Mouse (Mus musculus) midbrain, postnatal 0 days (tissue): Measurements from ENCODE around the gene Plekhd1. TPM values are rescaled to one million over a fixed set of nuclear protein-coding genes. Genes with fewer than 3 reads are reported as not detected.
A peak's percentile ranks its signal among the peaks of the same experiment; 100 is the strongest.

Experiments used
- ATAC-seq: fragments of 200-750 bp; cut with Nextera tagmentation; 2 replicates; pipeline ENCODE4 v1.8.0; 2017; ENCODE audit warnings: moderate number of reproducible peaks, mild to moderate bottlenecking, moderate TSS enrichment, moderate library complexity; ENCODE audit not compliant: low FRiP score
- DNase-seq: peaks from one replicate; pipeline ENCODE4 v3.0.0-alpha.2; 2015; ENCODE audit warnings: low spot score
- H3K27ac ChIP-seq: fragments of 300-500 bp; sonication (generic); 2 replicates; pipeline ENCODE4 v1.5.1; 2014; ENCODE audit warnings: low read depth, mild to moderate bottlenecking, low read length, mixed read lengths
- H3K27me3 ChIP-seq: fragments of 300-500 bp; sonication (generic); 2 replicates; pipeline ENCODE4 v1.6.1; 2014; ENCODE audit warnings: low read length, control low read depth, mixed read lengths; ENCODE audit not compliant: insufficient read depth
- H3K36me3 ChIP-seq: fragments of 300-500 bp; sonication (generic); 2 replicates; pipeline ENCODE4 v1.6.1; 2014; ENCODE audit warnings: low read length, control low read depth, mixed read lengths; ENCODE audit not compliant: insufficient read depth
- H3K4me1 ChIP-seq: fragments of 300-500 bp; sonication (generic); 2 replicates; pipeline ENCODE4 v1.6.1; 2014; ENCODE audit warnings: mild to moderate bottlenecking, control low read depth, antibody characterized with exemption, low read length, mixed read lengths; ENCODE audit not compliant: insufficient read depth
- H3K4me2 ChIP-seq: fragments of 300-500 bp; sonication (generic); 2 replicates; pipeline ENCODE4 v1.6.1; 2014; ENCODE audit warnings: low read depth, mild to moderate bottlenecking, low read length, mixed read lengths; ENCODE audit not compliant: poor library complexity, severe bottlenecking
- H3K4me3 ChIP-seq: fragments of 300-500 bp; sonication (generic); 2 replicates; pipeline ENCODE4 v1.5.1; 2014; ENCODE audit warnings: low read depth, mild to moderate bottlenecking, low read length, moderate library complexity
- H3K9ac ChIP-seq: fragments of 300-500 bp; sonication (generic); replicated peaks from 2 replicates; pipeline ENCODE4 v1.6.1; 2014; ENCODE audit warnings: mild to moderate bottlenecking, low read length, moderate library complexity, mixed read lengths; ENCODE audit not compliant: poor library complexity, severe bottlenecking
- H3K9me3 ChIP-seq: fragments of 300-500 bp; sonication (generic); 2 replicates; pipeline ENCODE4 v1.6.1; 2016; ENCODE audit warnings: low read length, control low read depth
- CTCF ChIP-seq: IDR thresholded peaks from 2 replicates; pipeline ENCODE4 v1.5.1; 2016; ENCODE audit warnings: antibody characterized with exemption, mild to moderate bottlenecking
- WGBS: fragments of 180-500 bp; shearing (Covaris S2); extraction: QIAGEN DNeasy Blood & Tissue Kit; methylation state at CpG from one replicate; pipeline ENCODE4 v1.1.7; 2014; 5-methylcytosine and 5-hydroxymethylcytosine counted together
- polyA plus RNA-seq: library from polyadenylated mRNA; unstranded; fragments of >200 nt; fragmentation: Nextera tagmentation; extraction: Ambion mirVana; gene quantifications from 2 replicates; pipeline ENCODE4 v1.2.1, GENCODE M21; 2015
- total RNA-seq: library from RNA; depleted of rRNA; stranded (reverse); fragments of >200 nt; gene quantifications from 2 replicates; pipeline ENCODE4 v1.2.3, GENCODE M21; 2014

The Plekhd1 gene
- total and polyA plus RNA-seq, 2 experiments from 2014 or later, result 2.9 to 4.9 TPM

DNA sequence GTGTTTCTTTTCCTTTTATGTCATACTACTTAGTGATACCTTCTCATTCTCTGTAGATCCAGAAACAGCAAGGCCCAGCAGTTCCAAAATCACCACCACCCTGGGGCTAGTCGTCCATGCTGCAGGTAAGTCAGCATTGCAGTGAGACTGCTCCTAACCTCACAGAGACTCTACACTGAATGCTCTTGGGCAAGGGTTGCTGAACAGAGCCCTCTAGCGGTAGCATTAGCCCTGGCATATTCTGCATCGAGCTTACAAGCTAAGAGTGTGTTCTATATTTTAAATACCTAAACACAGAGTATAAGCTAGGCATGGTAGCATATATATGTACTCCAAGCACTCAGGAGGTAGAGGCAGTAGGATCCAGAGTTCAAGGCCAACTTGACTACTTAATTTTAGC, 19.2 kb upstream of the Plekhd1 start:
- H3K9ac ChIP-seq, result no peak overlapping the region
- WGBS, result 17% methylated on average over 3 of the region's 3 CpGs
- H3K4me2 ChIP-seq, result no peak overlapping the region
- H3K4me1 ChIP-seq, result no peaks in the 10 kb centered on the region
- H3K9me3 ChIP-seq, result no peaks in the 10 kb centered on the region
- TF ChIP-seq CTCF, result peak; percentile 82
- peaks cover 23% of the 10 kb centered on the region; the same call in 1 of the 2 replicates for H3K36me3 ChIP-seq
- no peak overlapping the region for H3K27ac ChIP-seq
- H3K27me3 ChIP-seq, result no peaks in the 10 kb centered on the region
- H3K4me3 ChIP-seq, result no peak overlapping the region
- ATAC-seq, result no peak
- DNase-seq, result peak; percentile 70

- no peak for ATAC-seq
- Histone ChIP-seq H3K4me2 (no peak overlapping the region), H3K4me3 (no peak overlapping the region), H3K27me3 (no peaks in the 10 kb centered on the region), H3K9me3 (no peaks in the 10 kb centered on the region), H3K36me3 (peaks cover 21% of the 10 kb centered on the region), H3K4me1 (no peaks in the 10 kb centered on the region), H3K27ac (no peak overlapping the region), H3K9ac (no peak overlapping the region)
- peak; percentile 88 for TF ChIP-seq CTCF
- peak; percentile 67 for DNase-seq
- 72% methylated on average over 1 of the region's 1 CpGs for WGBS
Measured at GRCm38 (mm10) chr12:80681340-80681739, 11.1 kb upstream of the Plekhd1 start.

- ATAC-seq (no peak), DNase-seq (no peak)
- no peaks in the 10 kb centered on the region for H3K9me3 ChIP-seq
- 95% methylated on average over 3 of the region's 3 CpGs for WGBS
- no peak overlapping the region for H3K27ac ChIP-seq
- peaks cover 11% of the 10 kb centered on the region; the same call in 1 of the 2 replicates for H3K36me3 ChIP-seq
- H3K4me2 ChIP-seq, result no peak overlapping the region
- no peak for TF ChIP-seq CTCF
- H3K27me3 ChIP-seq, result no peaks in the 10 kb centered on the region
- H3K9ac ChIP-seq, result no peak overlapping the region
- no peaks in the 10 kb centered on the region for H3K4me1 ChIP-seq
- H3K4me3 ChIP-seq, result no peak overlapping the region
Measured at GRCm38 (mm10) chr12:80683554-80683953, 8.8 kb upstream of the Plekhd1 start.

DNA sequence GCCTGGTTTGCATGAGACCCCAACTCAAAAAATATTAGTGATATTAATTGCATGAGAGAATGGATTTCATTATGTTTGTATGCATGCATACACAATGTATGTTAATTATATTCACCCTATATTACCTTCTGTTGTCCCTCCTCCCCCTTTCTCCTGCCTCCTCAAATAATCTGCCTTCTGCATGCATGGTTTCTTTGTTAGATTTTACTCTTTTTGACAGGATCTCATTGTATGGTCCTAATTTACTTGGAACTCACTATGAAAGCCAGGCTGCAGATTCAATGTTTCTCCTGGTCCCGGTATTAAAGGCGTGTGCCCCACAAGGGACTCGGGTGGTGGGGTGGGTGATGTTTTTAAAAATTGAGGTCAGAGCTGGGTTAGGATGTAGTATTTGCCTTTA, 8.1 kb upstream of the Plekhd1 start:
- no peaks in the 10 kb centered on the region for H3K9me3 ChIP-seq
- no peak for TF ChIP-seq CTCF
- H3K27me3 ChIP-seq, result no peaks in the 10 kb centered on the region
- ATAC-seq (no peak), DNase-seq (no peak)
- H3K4me1 ChIP-seq, result no peaks in the 10 kb centered on the region
- H3K27ac ChIP-seq, result no peak overlapping the region
- no peak overlapping the region for H3K9ac ChIP-seq
- no peak overlapping the region for H3K4me2 ChIP-seq
- peaks cover 8% of the 10 kb centered on the region; the same call in 1 of the 2 replicates for H3K36me3 ChIP-seq
- WGBS, result 74% methylated on average over 3 of the region's 3 CpGs
- no peak overlapping the region for H3K4me3 ChIP-seq

DNA sequence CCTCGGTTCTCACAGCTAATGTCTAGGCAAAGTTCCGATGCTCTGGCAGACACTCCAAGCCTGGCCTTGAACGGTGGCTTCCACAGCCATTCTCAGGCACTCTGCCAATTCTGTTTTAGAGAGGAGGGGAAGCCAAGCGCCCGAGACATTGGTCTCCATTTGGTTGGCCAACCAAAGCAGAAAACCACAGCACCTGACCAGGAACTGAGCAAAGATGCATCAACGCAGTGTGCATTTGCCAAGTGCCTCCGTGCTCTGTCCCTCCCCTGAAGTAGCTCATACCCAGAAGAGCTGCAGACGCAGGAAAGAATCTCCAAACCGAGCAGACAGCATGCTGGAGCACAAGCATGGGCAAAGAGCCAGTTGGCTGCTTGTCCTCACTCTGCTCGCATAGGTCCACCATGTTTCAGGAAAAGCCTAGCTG, 4.6 kb upstream of the Plekhd1 start:
- no peak overlapping the region for H3K27ac ChIP-seq
- H3K9me3 ChIP-seq, result no peaks in the 10 kb centered on the region
- H3K4me3 ChIP-seq, result no peak overlapping the region
- no peak overlapping the region for H3K9ac ChIP-seq
- H3K27me3 ChIP-seq, result peaks cover 18% of the 10 kb centered on the region
- DNase-seq (peak; percentile 82), ATAC-seq (no peak)
- 72% methylated on average over 10 of the region's 10 CpGs for WGBS
- H3K36me3 ChIP-seq, result no peaks in the 10 kb centered on the region
- no peaks in the 10 kb centered on the region for H3K4me1 ChIP-seq
- no peak for TF ChIP-seq CTCF
- H3K4me2 ChIP-seq, result no peak overlapping the region

DNA sequence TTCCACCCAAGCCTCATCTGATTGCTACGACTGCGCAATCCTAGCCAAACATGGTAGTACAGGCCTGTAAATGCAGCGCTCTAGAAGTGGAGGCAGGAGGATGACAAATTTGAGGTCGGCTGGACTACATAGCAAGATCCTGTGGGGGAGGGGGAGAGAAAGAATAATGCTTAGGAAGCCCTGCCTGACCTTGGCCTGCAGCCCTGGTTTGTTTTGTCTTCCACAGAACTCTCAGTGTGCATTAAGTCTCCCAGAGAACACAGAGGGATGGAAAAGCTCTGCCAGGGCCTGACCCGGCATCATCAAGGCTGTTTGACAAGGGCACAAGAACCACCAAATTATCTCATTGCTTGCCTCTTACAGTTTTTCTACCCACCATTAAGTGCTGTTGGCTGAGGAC, 2.7 kb upstream of the Plekhd1 start:
- ATAC-seq (no peak), DNase-seq (no peak)
- H3K9ac ChIP-seq, result no peak overlapping the region
- peaks cover 33% of the 10 kb centered on the region for H3K27me3 ChIP-seq
- no peak overlapping the region for H3K4me3 ChIP-seq
- 68% methylated on average over 5 of the region's 5 CpGs for WGBS
- TF ChIP-seq CTCF, result no peak
- no peak overlapping the region for H3K27ac ChIP-seq
- H3K9me3 ChIP-seq, result no peaks in the 10 kb centered on the region
- H3K36me3 ChIP-seq, result no peaks in the 10 kb centered on the region
- H3K4me2 ChIP-seq, result no peak overlapping the region
- no peaks in the 10 kb centered on the region for H3K4me1 ChIP-seq
